Mouse (Mus musculus): ENCODE results near the gene Gmnc.

GRCm38 (mm10) chr16:26999563-26999962, 8.1 kb upstream of the Gmnc start:
- TF ChIP-seq POLR2A (IDR thresholded peaks at IDR 0.05; ENCODE audit: insufficient read length, low read depth) = no peak
- TF ChIP-seq USF1 (IDR thresholded peaks at IDR 0.05; ENCODE audit: low read depth) = no peak
- TF ChIP-seq MAX (IDR thresholded peaks at IDR 0.05; ENCODE audit: low read depth) = no peak
- TF ChIP-seq E2F4 (IDR thresholded peaks at IDR 0.05; ENCODE audit: insufficient read depth) = no peak
- TF ChIP-seq SRF (IDR thresholded peaks at IDR 0.05; ENCODE audit: control insufficient read depth, insufficient read length, low read depth) = no peak
- no peak for TF ChIP-seq TCF12 (IDR thresholded peaks at IDR 0.05; ENCODE audit: insufficient read depth, poor library complexity, severe bottlenecking)
- no peak for TF ChIP-seq CEBPB (IDR thresholded peaks at IDR 0.05; ENCODE audit: insufficient read depth, poor library complexity, severe bottlenecking)
- no peak for TF ChIP-seq POLR2AphosphoS2 (IDR thresholded peaks at IDR 0.05; ENCODE audit: insufficient read length, low read depth)
- no peak for TF ChIP-seq MYOG (IDR thresholded peaks at IDR 0.05; ENCODE audit: control insufficient read depth in 1 of 3, insufficient read depth in 1 of 3, insufficient read length in 2 of 3, low read depth in 2 of 3)
- no peak for TF ChIP-seq TCF3 (IDR thresholded peaks at IDR 0.05; ENCODE audit: insufficient read length, low read depth)
- TF ChIP-seq REST (IDR thresholded peaks at IDR 0.05; ENCODE audit: insufficient read depth, insufficient read length) = no peak

All from myocyte (in vitro differentiated cells).